Mouse (Mus musculus) v-Abl transformed pro-B cells (cell line): ENCODE results near the gene Prkg2.

Experiments used
- in situ Hi-C, 2 experiments: fragments of 400-800 bp; cut with MboI; formaldehyde crosslinking; loops; one replicate each; pipeline ENCODE4 v1.15.1; 2025; ENCODE audit not compliant: unreplicated experiment in 2 of 2

The Prkg2 gene

GRCm38 (mm10) chr5:99036596-99037441 is at the start of gene Prkg2:
TSS of gene Prkg2 (minus strand) at chr5:99037351.
- in situ Hi-C loops = no loop called here

DNA sequence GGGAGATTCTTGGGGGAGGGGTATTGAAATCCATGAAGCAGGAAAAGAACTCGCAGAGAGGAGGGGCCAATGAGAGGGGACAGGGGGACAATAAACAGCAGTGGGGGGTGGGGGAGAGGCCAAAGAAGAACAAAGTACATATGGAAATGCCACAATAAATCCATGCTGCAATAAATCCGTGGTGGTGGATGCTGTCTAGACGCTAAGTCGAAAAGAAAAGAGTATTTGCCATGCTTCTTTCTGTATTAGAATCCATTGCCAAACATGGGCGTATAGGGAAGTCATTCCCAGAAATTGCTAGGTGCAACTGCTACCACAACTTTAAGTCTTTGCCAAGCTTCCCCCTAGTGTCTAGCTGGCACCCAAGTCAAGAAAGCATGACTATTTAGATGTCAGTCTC is 46.8 kb upstream of the Prkg2 start:
- in situ Hi-C loops = no loop called here

DNA sequence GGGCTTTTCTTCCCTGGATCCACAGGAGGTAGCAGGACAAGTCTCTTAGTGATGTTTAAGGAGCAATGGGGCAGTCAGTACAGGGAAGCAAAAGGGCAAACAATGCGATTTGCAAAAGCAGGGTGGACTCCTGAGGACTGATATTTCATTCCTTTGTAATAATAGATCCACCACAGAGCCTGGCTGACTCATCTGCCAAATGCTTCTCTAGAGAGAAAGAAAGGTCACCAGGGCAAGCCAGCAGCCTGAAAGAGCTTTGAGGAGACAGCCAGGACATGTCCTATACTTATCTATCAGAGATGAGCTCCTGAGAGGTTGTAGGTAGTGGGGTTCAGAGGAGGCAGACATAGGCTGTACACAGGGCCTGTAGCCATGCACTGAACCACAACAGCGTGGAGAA is 41.2 kb upstream of the Prkg2 start:
- in situ Hi-C loops = no loop called here

GRCm38 (mm10) chr5:99068391-99068790 is 31.2 kb upstream of the Prkg2 start:
- in situ Hi-C loops = no loop called here

GRCm38 (mm10) chr5:99062582-99062981 is 25.4 kb upstream of the Prkg2 start:
- in situ Hi-C loops = no loop called here

DNA sequence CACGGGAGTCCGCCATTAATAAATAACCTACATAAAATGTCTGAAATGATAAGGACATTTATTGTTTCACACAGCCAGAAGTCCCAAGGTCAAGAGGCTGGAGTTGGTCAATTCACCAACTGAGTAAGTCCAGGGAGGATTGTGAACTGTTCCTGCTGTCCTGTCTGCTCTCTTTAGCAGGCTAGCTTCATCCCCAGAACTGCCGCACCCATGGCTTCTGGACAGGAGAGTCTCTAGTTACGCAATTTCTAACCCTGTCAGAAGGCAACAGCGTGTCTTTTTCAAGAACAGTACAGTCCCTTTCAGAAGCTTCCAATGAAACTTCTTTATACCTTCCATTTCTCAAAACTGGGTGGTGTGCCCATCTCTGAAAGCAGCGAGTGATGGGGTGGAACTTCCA is 1.9 kb upstream of the Prkg2 start:
- in situ Hi-C loops = no loop called here

- in situ Hi-C loops = no loop called here
Measured at GRCm38 (mm10) chr5:99037442-99037811, 276 bp upstream of the Prkg2 start.

DNA sequence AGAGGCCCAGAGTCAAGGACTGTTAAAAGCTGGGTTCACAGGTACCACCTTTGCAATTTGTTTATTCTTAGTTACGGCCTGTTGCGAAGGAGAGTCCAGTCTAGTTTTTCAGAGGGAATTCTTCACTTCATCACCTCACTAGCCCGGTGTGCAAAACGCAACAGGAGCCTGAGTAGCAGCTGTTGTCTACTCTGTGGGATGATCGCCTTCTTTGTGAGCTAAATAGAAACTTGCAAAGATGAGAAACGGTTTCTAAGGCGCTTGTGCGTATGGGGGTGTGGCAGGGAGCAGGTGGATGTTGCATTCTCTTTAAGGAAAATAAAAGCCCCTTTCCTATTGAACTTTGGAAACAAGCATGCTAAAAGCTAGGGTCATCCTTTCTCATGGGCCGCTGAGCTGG is 1.2 kb downstream of the Prkg2 start:
- in situ Hi-C loops = no loop called here

- in situ Hi-C loops = no loop called here
Measured at GRCm38 (mm10) chr5:99031551-99032149, 5.5 kb downstream of the Prkg2 start.

- in situ Hi-C loops = no loop called here
Measured at GRCm38 (mm10) chr5:99026343-99026742, 10.8 kb downstream of the Prkg2 start.

DNA sequence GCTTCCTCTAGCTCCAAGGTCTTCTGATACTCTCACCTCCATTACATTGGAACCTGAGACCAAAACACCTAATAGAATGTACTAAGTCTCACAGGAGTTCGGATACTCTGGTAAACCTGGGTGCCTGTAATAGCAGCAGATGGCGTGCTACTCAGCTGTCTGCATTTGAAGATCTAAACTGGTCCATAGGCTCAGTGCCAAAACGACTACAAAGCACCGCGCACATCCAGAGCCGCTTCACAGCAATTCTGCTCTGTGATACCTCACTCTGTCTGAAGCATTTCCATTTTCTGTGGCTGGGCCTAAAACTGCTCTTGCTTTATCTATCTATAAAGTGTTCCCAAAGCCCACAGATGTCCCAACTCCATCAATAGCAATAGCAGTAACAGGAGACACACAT is 17.4 kb downstream of the Prkg2 start:
- in situ Hi-C loops = no loop called here

- in situ Hi-C loops = no loop called here
Measured at GRCm38 (mm10) chr5:99015140-99015539, 22.0 kb downstream of the Prkg2 start.

DNA sequence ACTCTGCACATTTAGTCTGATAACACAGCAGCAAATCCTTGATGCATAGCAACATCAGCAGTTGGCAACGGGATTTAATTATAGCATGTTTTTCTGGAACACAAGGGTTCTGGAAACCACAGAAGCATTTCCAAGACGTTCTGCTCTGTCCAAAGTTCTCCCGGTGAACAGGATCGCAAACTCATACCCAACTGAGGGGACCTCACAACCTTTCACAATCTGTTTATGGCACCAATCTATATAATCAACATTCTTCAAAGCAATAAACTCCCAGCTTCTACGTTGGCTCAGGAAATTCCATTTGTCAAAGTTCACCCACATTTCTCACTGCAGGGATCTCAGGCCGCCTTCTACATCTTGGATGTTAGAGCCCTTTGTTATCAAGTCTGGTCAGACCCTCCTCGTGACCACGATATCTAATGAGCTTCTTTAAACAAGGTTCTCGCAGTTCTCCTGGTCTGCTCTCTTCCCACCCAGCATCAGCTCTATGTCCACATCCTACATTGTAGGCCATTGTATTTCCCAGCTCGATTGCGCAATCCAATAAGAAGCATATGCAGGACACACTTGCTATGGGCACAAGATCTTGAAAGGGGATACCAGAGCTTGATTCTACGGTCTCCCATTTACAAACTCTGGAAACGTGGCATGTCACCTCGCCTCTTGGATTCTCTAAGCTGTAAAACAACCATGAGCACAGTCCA is 26.6 kb downstream of the Prkg2 start:
- in situ Hi-C loops = no loop called here

DNA sequence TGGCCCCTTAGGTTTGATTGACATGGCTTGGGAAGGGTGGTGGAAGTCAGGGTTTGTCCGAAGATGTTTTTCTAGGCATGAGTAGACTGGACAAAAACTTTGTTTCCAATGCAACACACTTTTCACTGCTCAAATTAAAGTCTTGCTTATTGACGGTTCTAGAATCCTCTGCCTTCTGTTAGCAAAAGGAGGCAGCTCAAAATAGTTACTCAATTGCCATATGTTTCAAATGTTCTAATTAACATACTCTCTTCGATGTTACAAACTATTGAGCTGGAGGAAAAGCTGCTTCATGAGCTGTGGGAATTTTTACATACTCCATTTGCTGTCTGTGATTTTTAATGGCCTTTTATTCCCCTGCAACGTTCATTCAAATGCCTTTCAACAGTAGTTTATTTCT is 39.0 kb downstream of the Prkg2 start:
- in situ Hi-C loops = no loop called here

DNA sequence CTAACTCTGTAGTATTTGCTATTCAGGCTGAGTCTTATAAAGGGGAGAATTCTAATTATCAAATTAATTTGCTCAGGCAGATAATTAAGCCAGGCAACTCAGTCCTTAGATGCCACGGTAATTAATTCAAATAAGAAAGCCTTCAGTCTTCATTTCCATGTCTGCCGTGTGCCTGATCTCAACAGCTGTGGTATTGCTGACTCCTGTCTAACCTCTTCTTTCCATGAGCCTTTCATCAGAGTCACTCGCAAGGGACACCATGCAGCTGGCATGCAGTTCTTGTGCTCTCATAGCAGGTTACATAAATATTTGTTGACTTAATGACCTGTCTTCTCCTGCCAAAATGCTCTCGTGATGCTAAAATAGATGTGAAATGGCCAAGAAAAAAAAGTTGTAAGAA is 41.4 kb downstream of the Prkg2 start:
- in situ Hi-C loops = no loop called here

GRCm38 (mm10) chr5:98991600-98991999 is 45.6 kb downstream of the Prkg2 start:
- in situ Hi-C loops = no loop called here

- in situ Hi-C loops = no loop called here
Measured at GRCm38 (mm10) chr5:98987634-98988033, 49.5 kb downstream of the Prkg2 start.

- in situ Hi-C loops = no loop called here
Measured at GRCm38 (mm10) chr5:98987116-98987515, 50.0 kb downstream of the Prkg2 start.

DNA sequence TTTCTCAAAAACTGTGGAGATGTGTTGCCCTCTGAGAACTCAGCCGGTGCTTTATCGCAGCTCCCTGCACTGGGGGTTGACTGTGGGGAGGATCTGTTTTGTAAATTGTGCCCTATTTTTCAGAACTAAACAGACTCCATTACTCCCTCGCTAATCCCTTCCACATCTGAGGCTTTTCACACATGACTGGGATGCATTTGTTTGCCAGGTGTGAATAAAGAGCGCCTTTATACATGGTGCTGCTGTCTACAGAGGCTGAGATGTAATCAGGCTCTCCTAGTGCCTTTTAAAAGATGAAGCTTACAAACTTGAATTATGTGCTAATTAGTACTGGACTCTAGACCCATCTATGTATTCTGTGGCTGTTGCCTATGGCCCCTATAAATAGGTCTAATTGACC is 50.7 kb downstream of the Prkg2 start:
- in situ Hi-C loops = no loop called here

DNA sequence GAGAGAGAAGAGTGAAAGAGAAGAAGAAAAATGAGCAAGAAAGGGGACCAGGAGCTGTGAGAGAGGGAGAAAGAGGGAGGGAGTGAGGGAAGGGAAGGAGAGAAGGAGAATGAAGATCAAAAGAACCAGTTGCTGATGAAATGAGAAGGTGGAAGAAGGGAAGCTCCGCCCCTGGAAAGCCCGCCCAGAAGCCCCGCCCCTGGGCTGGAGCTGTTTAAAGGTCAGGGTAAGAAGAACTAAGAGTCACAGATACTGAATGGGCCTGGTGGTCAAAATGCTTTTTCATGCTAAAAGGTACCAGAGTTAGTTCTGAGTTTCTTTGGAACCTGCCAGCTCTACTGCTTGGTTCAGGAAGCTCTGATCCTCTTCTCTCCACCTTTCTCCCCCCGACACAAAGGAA is 51.1 kb downstream of the Prkg2 start:
- in situ Hi-C loops = no loop called here

DNA sequence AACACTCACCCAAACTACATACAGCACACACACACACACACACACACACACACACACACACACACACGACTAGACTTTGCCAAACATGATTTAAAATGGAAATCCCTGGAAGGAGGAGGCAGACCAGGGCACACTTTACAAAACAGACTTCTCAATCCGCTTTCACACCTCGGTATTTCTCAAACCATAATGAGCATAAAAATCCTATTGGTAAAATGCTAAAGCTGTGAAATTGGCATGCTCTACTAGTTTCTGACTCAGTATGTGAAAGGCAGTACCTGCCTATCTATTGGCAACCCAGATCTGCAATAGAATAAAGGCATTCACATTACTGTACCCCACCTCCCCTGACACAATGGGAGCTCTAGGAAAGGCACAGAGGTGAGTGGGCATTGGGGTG is 52.1 kb downstream of the Prkg2 start:
- in situ Hi-C loops = no loop called here

GRCm38 (mm10) chr5:98981304-98981703 is 55.8 kb downstream of the Prkg2 start:
- in situ Hi-C loops = no loop called here
